Mouse (Mus musculus) hindbrain, embryonic 10.5 days (tissue): ENCODE measurements around the gene Wnt4. TPM values are rescaled to one million over a fixed set of nuclear protein-coding genes. Genes with fewer than 3 reads are reported as not detected.
A peak's percentile ranks its signal among the peaks of the same experiment; 100 is the strongest.

ENCODE experiments used
- DNase-seq: peaks from one replicate; pipeline ENCODE4 v3.0.0-alpha.2; 2017; ENCODE audit warnings: low spot score
- H3K27ac ChIP-seq: fragments of 300-500 bp; sonication (generic); 2 replicates; pipeline ENCODE4 v1.5.1; 2016; ENCODE audit warnings: mild to moderate bottlenecking, moderate library complexity
- H3K27me3 ChIP-seq: fragments of 300-500 bp; sonication (generic); 2 replicates; pipeline ENCODE4 v1.6.1; 2016; ENCODE audit warnings: mild to moderate bottlenecking; ENCODE audit not compliant: poor library complexity, insufficient read depth, severe bottlenecking
- H3K36me3 ChIP-seq: fragments of 300-500 bp; sonication (generic); 2 replicates; pipeline ENCODE4 v1.6.1; 2016; ENCODE audit warnings: mild to moderate bottlenecking, moderate library complexity
- H3K4me1 ChIP-seq: fragments of 300-500 bp; sonication (generic); replicated peaks from 2 replicates; pipeline ENCODE4 v1.6.1; 2016; ENCODE audit warnings: mild to moderate bottlenecking
- H3K4me3 ChIP-seq: fragments of 300-500 bp; sonication (generic); 2 replicates; pipeline ENCODE4 v1.5.1; 2016; ENCODE audit warnings: mild to moderate bottlenecking, moderate library complexity
- H3K9me3 ChIP-seq: fragments of 300-500 bp; sonication (generic); 2 replicates; pipeline ENCODE4 v1.6.1; 2016; ENCODE audit warnings: mild to moderate bottlenecking, moderate library complexity
- WGBS: fragments of 180-500 bp; shearing (Covaris S2); methylation state at CpG from one replicate; pipeline ENCODE4 v1.1.7; 2016; 5-methylcytosine and 5-hydroxymethylcytosine counted together
- polyA plus RNA-seq: library from polyadenylated mRNA; unstranded; fragments of >200 nt; fragmentation: Nextera tagmentation; extraction: Ambion mirVana; gene quantifications from 2 replicates; pipeline ENCODE4 v1.2.1, GENCODE M21; 2016

Gene Wnt4
- polyA plus RNA-seq, 1 experiment from 2014 or later: 1.4 TPM

- 87% methylated on average over 6 of the region's 6 CpGs for WGBS
- no peaks in the 10 kb centered on the region for H3K27me3 ChIP-seq
- no peak for DNase-seq
- peaks cover 25% of the 10 kb centered on the region for H3K4me1 ChIP-seq
- H3K36me3 ChIP-seq: no peaks in the 10 kb centered on the region
- no peaks in the 10 kb centered on the region for H3K9me3 ChIP-seq
- no peak overlapping the region for H3K4me3 ChIP-seq
- H3K27ac ChIP-seq: no peak overlapping the region
These were observed 15.5 kb upstream of the Wnt4 start for GRCm38 (mm10) chr4:137261826-137262225.

- DNase-seq: no peak
- no peak overlapping the region for H3K4me3 ChIP-seq
- peaks cover 25% of the 10 kb centered on the region for H3K4me1 ChIP-seq
- H3K27ac ChIP-seq: no peak overlapping the region
- H3K36me3 ChIP-seq: no peaks in the 10 kb centered on the region
- no peaks in the 10 kb centered on the region for H3K9me3 ChIP-seq
- 80% methylated on average over 13 of the region's 13 CpGs for WGBS
- 0 out of 2 replicates have a peak, but pooled peaks cover 3% of the 10 kb centered on the region for H3K27me3 ChIP-seq
These were observed 13.2 kb upstream of the Wnt4 start for GRCm38 (mm10) chr4:137264066-137264465.

GRCm38 (mm10) chr4:137265116-137265515 is 12.2 kb upstream of the Wnt4 start:
- 0 out of 2 replicates have a peak overlapping the region, but pooled peaks have one; percentile 56 for H3K27ac ChIP-seq

GRCm38 (mm10) chr4:137268541-137268940 is 8.7 kb upstream of the Wnt4 start:
- peaks cover 19% of the 10 kb centered on the region for H3K27me3 ChIP-seq
- no peak overlapping the region for H3K4me3 ChIP-seq
- DNase-seq: no peak
- peaks cover 22% of the 10 kb centered on the region for H3K4me1 ChIP-seq
- 85% methylated on average over 8 of the region's 8 CpGs for WGBS
- no peak overlapping the region for H3K27ac ChIP-seq
- no peaks in the 10 kb centered on the region for H3K36me3 ChIP-seq
- no peaks in the 10 kb centered on the region for H3K9me3 ChIP-seq

More at GRCm38 (mm10) chr4:137265116-137265515, 12.2 kb upstream of the Wnt4 start:
- peaks cover 25% of the 10 kb centered on the region for H3K4me1 ChIP-seq
- WGBS: 76% methylated on average over 5 of the region's 5 CpGs
- H3K9me3 ChIP-seq: no peaks in the 10 kb centered on the region
- H3K27me3 ChIP-seq: 0 out of 2 replicates have a peak, but pooled peaks cover 3% of the 10 kb centered on the region
- no peaks in the 10 kb centered on the region for H3K36me3 ChIP-seq
- no peak overlapping the region for H3K4me3 ChIP-seq
- no peak for DNase-seq

GRCm38 (mm10) chr4:137271856-137272255 is 5.4 kb upstream of the Wnt4 start:
- peaks cover 52% of the 10 kb centered on the region for H3K27me3 ChIP-seq
- H3K9me3 ChIP-seq: no peaks in the 10 kb centered on the region
- no peak overlapping the region for H3K27ac ChIP-seq
- no peaks in the 10 kb centered on the region for H3K36me3 ChIP-seq
- 85% methylated on average over 8 of the region's 8 CpGs for WGBS
- DNase-seq: no peak
- H3K4me3 ChIP-seq: no peak overlapping the region
- peaks cover 22% of the 10 kb centered on the region for H3K4me1 ChIP-seq

- DNase-seq: no peak
- H3K27ac ChIP-seq: no peak overlapping the region
- H3K27me3 ChIP-seq: peaks cover 73% of the 10 kb centered on the region
- H3K36me3 ChIP-seq: no peaks in the 10 kb centered on the region
- no peaks in the 10 kb centered on the region for H3K9me3 ChIP-seq
- 7% methylated on average over 6 of the region's 6 CpGs for WGBS
- peaks cover 45% of the 10 kb centered on the region for H3K4me1 ChIP-seq
- H3K4me3 ChIP-seq: no peak overlapping the region
These were observed 3.0 kb upstream of the Wnt4 start for GRCm38 (mm10) chr4:137274304-137274703.

GRCm38 (mm10) chr4:137276443-137277165 is 685 bp upstream of the Wnt4 start:
- 2% methylated on average over 46 of the region's 46 CpGs for WGBS
- Histone ChIP-seq H3K27me3 (peaks cover 92% of the 10 kb centered on the region), H3K36me3 (no peaks in the 10 kb centered on the region), H3K4me1 (peaks cover 49% of the 10 kb centered on the region), H3K4me3 (peak overlapping the region; percentile 65), H3K27ac (peak overlapping the region; percentile 80), H3K9me3 (no peaks in the 10 kb centered on the region)
- DNase-seq: no peak

GRCm38 (mm10) chr4:137277600-137278143 is 383 bp downstream of the Wnt4 start:
- H3K27me3 ChIP-seq: peaks cover 95% of the 10 kb centered on the region
- 2% methylated on average over 71 of the region's 71 CpGs for WGBS
- peak overlapping the region; percentile 65 for H3K4me3 ChIP-seq
- no peaks in the 10 kb centered on the region for H3K36me3 ChIP-seq
- H3K27ac ChIP-seq: peak overlapping the region; percentile 85
- H3K9me3 ChIP-seq: no peaks in the 10 kb centered on the region
- H3K4me1 ChIP-seq: peaks cover 55% of the 10 kb centered on the region
- peak; percentile 46 for DNase-seq

- Histone ChIP-seq H3K9me3 (no peaks in the 10 kb centered on the region), H3K36me3 (no peaks in the 10 kb centered on the region), H3K27me3 (peaks cover 99% of the 10 kb centered on the region), H3K4me3 (peak overlapping the region; percentile 65), H3K4me1 (peaks cover 62% of the 10 kb centered on the region), H3K27ac (peak overlapping the region; percentile 85)
- peak; percentile 54 for DNase-seq
- 1% methylated on average over 22 of the region's 22 CpGs for WGBS
These were observed 1.1 kb downstream of the Wnt4 start for GRCm38 (mm10) chr4:137278144-137279040.

- Histone ChIP-seq H3K27ac (no peak overlapping the region), H3K4me1 (peaks cover 54% of the 10 kb centered on the region), H3K4me3 (no peak overlapping the region), H3K27me3 (peaks cover 99% of the 10 kb centered on the region), H3K36me3 (no peaks in the 10 kb centered on the region), H3K9me3 (no peaks in the 10 kb centered on the region)
- DNase-seq: no peak
- 8% methylated on average over 5 of the region's 5 CpGs for WGBS
These were observed 2.1 kb downstream of the Wnt4 start for GRCm38 (mm10) chr4:137279346-137279745.

GRCm38 (mm10) chr4:137281273-137281672 is 4.0 kb downstream of the Wnt4 start:
- Histone ChIP-seq H3K27me3 (peaks cover 95% of the 10 kb centered on the region), H3K4me1 (peaks cover 53% of the 10 kb centered on the region), H3K4me3 (no peak overlapping the region), H3K9me3 (no peaks in the 10 kb centered on the region), H3K27ac (no peak overlapping the region), H3K36me3 (no peaks in the 10 kb centered on the region)
- DNase-seq: no peak
- 80% methylated on average over 3 of the region's 3 CpGs for WGBS

- DNase-seq: no peak
- no peaks in the 10 kb centered on the region for H3K9me3 ChIP-seq
- H3K4me3 ChIP-seq: no peak overlapping the region
- H3K27ac ChIP-seq: no peak overlapping the region
- H3K27me3 ChIP-seq: peaks cover 86% of the 10 kb centered on the region
- no peaks in the 10 kb centered on the region for H3K36me3 ChIP-seq
- 78% methylated on average over 5 of the region's 5 CpGs for WGBS
- peaks cover 52% of the 10 kb centered on the region for H3K4me1 ChIP-seq
These were observed 4.8 kb downstream of the Wnt4 start for GRCm38 (mm10) chr4:137282122-137282521.
